Mouse (Mus musculus) liver, embryonic 14.5 days (tissue): ENCODE results near the gene Olfr103.

Source experiments
- CTCF ChIP-seq: IDR thresholded peaks from 2 replicates; pipeline ENCODE4 v1.5.1; 2016; ENCODE audit warnings: antibody characterized with exemption, low read depth, control low read depth
- EP300 ChIP-seq: IDR thresholded peaks from 2 replicates; pipeline ENCODE4 v1.6.1; 2016; ENCODE audit warnings: antibody characterized with exemption, low read depth

- TF ChIP-seq CTCF (no peak), EP300 (no peak)
Measured at GRCm38 (mm10) chr17:37308483-37308882, 31.0 kb downstream of the Olfr103 start.
